Mouse (Mus musculus) regulatory T cell (primary cell): ENCODE data around the gene Cd244a.

Experiments used
- in situ Hi-C: fragments of 300-600 bp; cut with MboI, MseI; formaldehyde crosslinking; loops from one replicate; pipeline ENCODE4 v1.15.1; 2025; ENCODE audit warnings: high pct_unique_total_duplicates

Gene Cd244a

GRCm38 (mm10) chr1:171568436-171568835, 9.4 kb downstream of the Cd244a start:
- in situ Hi-C loops, result loop anchor here (5.0 kb wide), 1 partner anchor 106 kb away; no protein-coding TSS in a partner anchor

- in situ Hi-C loops, result no loop called here
Measured at GRCm38 (mm10) chr1:171577168-171577567, 18.2 kb downstream of the Cd244a start.

- in situ Hi-C loops, result no loop called here
Measured at GRCm38 (mm10) chr1:171584584-171584983, 25.6 kb downstream of the Cd244a start.

GRCm38 (mm10) chr1:171604686-171605085, 45.7 kb downstream of the Cd244a start:
- in situ Hi-C loops, result no loop called here

- in situ Hi-C loops, result no loop called here
Measured at GRCm38 (mm10) chr1:171606656-171607055, 47.7 kb downstream of the Cd244a start.

GRCm38 (mm10) chr1:171607176-171607575, 48.2 kb downstream of the Cd244a start, which contains the start of gene Ly9:
Ly9 (minus strand) TSS chr1:171607410.
- in situ Hi-C loops, result no loop called here

GRCm38 (mm10) chr1:171610026-171610425, 51.0 kb downstream of the Cd244a start:
- in situ Hi-C loops, result no loop called here

- in situ Hi-C loops, result no loop called here
Measured at GRCm38 (mm10) chr1:171610781-171611180, 51.8 kb downstream of the Cd244a start.

GRCm38 (mm10) chr1:171613962-171614361, 55.0 kb downstream of the Cd244a start:
- in situ Hi-C loops, result no loop called here

GRCm38 (mm10) chr1:171616881-171617515, 58.0 kb downstream of the Cd244a start:
- in situ Hi-C loops, result no loop called here

- in situ Hi-C loops, result no loop called here
Measured at GRCm38 (mm10) chr1:171619001-171619400, 60.0 kb downstream of the Cd244a start.

- in situ Hi-C loops, result loop anchor here (5.0 kb wide), 1 partner anchor 78 kb away; no protein-coding TSS in a partner anchor
Measured at GRCm38 (mm10) chr1:171619645-171620044, 60.7 kb downstream of the Cd244a start.

GRCm38 (mm10) chr1:171620091-171620490, 61.1 kb downstream of the Cd244a start:
- in situ Hi-C loops, result loop anchor here (5.0 kb wide), 1 partner anchor 77 kb away; no protein-coding TSS in a partner anchor

- in situ Hi-C loops, result no loop called here
Measured at GRCm38 (mm10) chr1:171627801-171628200, 68.8 kb downstream of the Cd244a start.

- in situ Hi-C loops, result no loop called here
Measured at GRCm38 (mm10) chr1:171629168-171629567, 70.2 kb downstream of the Cd244a start.

- in situ Hi-C loops, result no loop called here
Measured at GRCm38 (mm10) chr1:171630041-171630440, 71.0 kb downstream of the Cd244a start.

GRCm38 (mm10) chr1:171630912-171631311, 71.9 kb downstream of the Cd244a start:
- in situ Hi-C loops, result no loop called here

- in situ Hi-C loops, result no loop called here
Measured at GRCm38 (mm10) chr1:171631447-171631846, 72.5 kb downstream of the Cd244a start.

GRCm38 (mm10) chr1:171635696-171636095, 76.7 kb downstream of the Cd244a start:
- in situ Hi-C loops, result no loop called here

GRCm38 (mm10) chr1:171637101-171637500, 78.1 kb downstream of the Cd244a start:
- in situ Hi-C loops, result no loop called here

- in situ Hi-C loops, result no loop called here
Measured at GRCm38 (mm10) chr1:171638686-171639085, 79.7 kb downstream of the Cd244a start.

GRCm38 (mm10) chr1:171640796-171641195, 81.8 kb downstream of the Cd244a start:
- in situ Hi-C loops, result no loop called here

- in situ Hi-C loops, result no loop called here
Measured at GRCm38 (mm10) chr1:171643612-171644011, 84.6 kb downstream of the Cd244a start.
